Mouse (Mus musculus) stomach, embryonic 14.5 days (tissue): ENCODE measurements at regions not wholly inside any gene's neighbourhood (a gene's known extent, or its start where the extent isn't known, plus 50 kb on each side); places are given as distances from the start of the nearest gene placed in this dataset.

Experiments
- ATAC-seq: fragments of 200-750 bp; cut with Nextera tagmentation; 2 replicates; pipeline ENCODE4 v1.8.0; 2017; ENCODE audit warnings: low read depth, moderate TSS enrichment; ENCODE audit not compliant: insufficient number of reproducible peaks, insufficient read depth, low FRiP score
- H3K27ac ChIP-seq: fragments of 300-500 bp; sonication (generic); 2 replicates; pipeline ENCODE4 v1.5.1; 2014; ENCODE audit warnings: mild to moderate bottlenecking, low read length, moderate library complexity, mixed read lengths
- H3K27me3 ChIP-seq: fragments of 300-500 bp; sonication (generic); 2 replicates; pipeline ENCODE4 v1.6.1; 2014; ENCODE audit warnings: low read length, control low read depth, mixed read lengths; ENCODE audit not compliant: control insufficient read depth, insufficient read depth
- H3K36me3 ChIP-seq: fragments of 300-500 bp; sonication (generic); 2 replicates; pipeline ENCODE4 v1.6.1; 2014; ENCODE audit warnings: mild to moderate bottlenecking, control low read depth, low read length, moderate library complexity, mixed read lengths; ENCODE audit not compliant: control insufficient read depth, insufficient read depth
- H3K4me1 ChIP-seq: fragments of 300-500 bp; sonication (generic); 2 replicates; pipeline ENCODE4 v1.6.1; 2014; ENCODE audit warnings: low read length, control low read depth, mixed read lengths; ENCODE audit not compliant: control insufficient read depth, insufficient read depth
- H3K4me2 ChIP-seq: fragments of 300-500 bp; sonication (generic); replicated peaks from 2 replicates; pipeline ENCODE4 v1.6.1; 2014; ENCODE audit warnings: low read depth, low read length, control low read depth
- H3K4me3 ChIP-seq: fragments of 300-500 bp; sonication (generic); 2 replicates; pipeline ENCODE4 v1.5.1; 2014; ENCODE audit warnings: low read depth, low read length, control low read depth
- H3K9ac ChIP-seq: fragments of 300-500 bp; sonication (generic); replicated peaks from 2 replicates; pipeline ENCODE4 v1.6.1; 2014; ENCODE audit warnings: low read depth, mild to moderate bottlenecking, control low read depth, low read length, moderate library complexity, mixed read lengths
- H3K9me3 ChIP-seq: fragments of 300-500 bp; sonication (generic); 2 replicates; pipeline ENCODE4 v1.6.1; 2016; ENCODE audit warnings: low read depth, low read length, control low read depth; ENCODE audit not compliant: control insufficient read depth
- WGBS: fragments of 180-500 bp; shearing (Covaris S2); extraction: QIAGEN DNeasy Blood & Tissue Kit; methylation state at CpG from one replicate; pipeline ENCODE4 v1.1.7; 2014; 5-methylcytosine and 5-hydroxymethylcytosine counted together

DNA sequence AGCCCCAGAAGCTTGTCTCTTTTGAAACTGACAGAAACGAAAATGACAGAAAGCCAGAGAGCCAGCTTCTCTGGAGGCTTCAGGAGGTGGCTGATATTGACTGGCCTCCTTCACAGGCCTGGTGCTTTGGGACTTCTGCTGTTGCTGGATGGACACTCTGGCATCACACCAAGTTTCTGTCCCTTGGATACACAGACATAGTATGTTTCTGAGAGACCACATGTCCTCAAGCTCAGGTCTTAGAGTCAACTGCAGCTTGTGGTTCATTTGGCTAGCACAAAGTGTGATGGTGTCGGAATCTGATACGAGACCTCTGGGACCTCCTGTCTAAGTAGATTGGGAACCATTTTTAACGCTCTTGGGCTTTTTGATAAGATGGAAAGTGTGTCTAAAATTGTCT lies 502.0 kb downstream of the Sqor start:
- Histone ChIP-seq H3K4me2 (no peak overlapping the region), H3K9me3 (no peaks in the 10 kb centered on the region), H3K9ac (no peak overlapping the region), H3K4me3 (no peak overlapping the region), H3K4me1 (no peaks in the 10 kb centered on the region), H3K36me3 (no peaks in the 10 kb centered on the region), H3K27me3 (no peaks in the 10 kb centered on the region), H3K27ac (no peak overlapping the region)
- 83% methylated on average over 4 of the region's 4 CpGs for WGBS
- no peak for ATAC-seq

DNA sequence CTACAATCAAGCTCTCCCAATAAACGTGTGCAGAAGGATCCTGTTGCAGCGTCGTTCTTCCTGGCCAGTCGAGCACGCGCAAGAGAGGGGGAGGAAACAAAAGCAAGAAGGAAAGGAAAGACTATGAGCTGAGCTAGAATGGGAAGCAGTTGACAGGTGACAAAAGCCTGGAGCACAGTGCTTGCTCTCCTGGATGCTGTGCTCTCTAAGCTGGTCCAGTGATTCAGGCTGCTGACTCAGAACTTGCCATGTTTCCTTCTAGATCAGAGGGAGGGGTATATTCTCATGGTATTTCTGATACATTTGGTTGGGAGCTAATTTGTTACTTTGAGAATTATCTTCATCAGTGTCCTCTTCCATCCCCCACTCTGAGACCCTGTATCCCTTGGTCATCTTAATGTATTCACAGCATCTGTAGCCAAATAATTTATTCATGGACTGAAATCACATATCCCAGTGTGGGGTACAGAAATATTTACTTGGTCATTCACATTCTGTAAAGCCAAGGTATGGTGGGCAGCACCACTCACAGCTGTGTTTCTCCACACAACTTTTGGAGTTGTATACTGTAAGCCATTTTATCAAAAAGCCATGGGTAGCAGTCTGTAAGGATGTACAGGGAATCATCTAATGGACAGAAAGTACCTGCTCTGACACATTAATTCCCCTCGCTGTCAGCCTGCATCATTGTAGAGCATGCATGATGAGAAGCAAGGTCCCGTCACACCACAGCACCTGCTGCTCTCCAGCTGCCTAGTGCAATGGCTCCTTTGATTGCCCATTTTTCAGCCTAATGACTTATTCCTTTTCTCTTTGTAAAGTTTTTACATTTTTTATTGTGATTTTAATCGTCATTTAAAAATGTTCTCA lies 510.1 kb downstream of the Sqor start:
- H3K4me3 ChIP-seq, result no peak overlapping the region
- no peak; the same call in 1 of the 2 replicates for ATAC-seq
- WGBS, result 73% methylated on average over 9 of the region's 9 CpGs
- no peaks in the 10 kb centered on the region for H3K4me1 ChIP-seq
- no peaks in the 10 kb centered on the region for H3K9me3 ChIP-seq
- no peak overlapping the region for H3K4me2 ChIP-seq
- H3K36me3 ChIP-seq, result no peaks in the 10 kb centered on the region
- no peak overlapping the region for H3K9ac ChIP-seq
- H3K27ac ChIP-seq, result no peak overlapping the region
- H3K27me3 ChIP-seq, result no peaks in the 10 kb centered on the region

DNA sequence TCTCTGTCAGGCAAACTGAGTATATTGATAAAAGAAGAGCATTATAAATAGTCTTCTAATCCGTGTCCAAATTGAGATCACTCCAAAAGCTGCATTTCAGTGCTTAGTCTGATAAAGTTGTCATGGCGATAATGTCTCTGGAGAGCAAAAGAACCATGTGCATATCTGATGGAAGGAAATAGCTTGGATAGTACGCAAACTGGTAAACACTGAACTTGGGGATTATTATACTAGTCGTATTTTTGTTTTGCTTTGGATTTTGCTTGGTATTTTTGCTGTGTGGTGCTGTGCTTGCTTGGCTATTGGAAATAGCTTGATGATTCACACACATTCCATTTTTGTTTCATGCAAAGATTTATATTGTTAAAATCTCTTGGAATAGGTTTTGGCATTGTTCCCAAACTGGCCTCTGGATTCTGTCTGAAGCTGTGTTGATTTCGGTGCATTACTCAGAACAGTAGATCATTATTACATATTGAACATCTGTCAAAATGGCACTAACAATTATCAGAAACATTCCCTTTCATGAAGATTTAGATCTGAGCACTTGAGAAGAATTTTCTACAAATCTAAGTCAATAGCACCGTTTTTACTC lies 510.8 kb downstream of the Sqor start:
- peak; percentile 42; the same call in 1 of the 2 replicates for ATAC-seq
- Histone ChIP-seq H3K9ac (no peak overlapping the region), H3K27ac (no peak overlapping the region), H3K36me3 (no peaks in the 10 kb centered on the region), H3K4me2 (no peak overlapping the region), H3K4me3 (no peak overlapping the region), H3K27me3 (no peaks in the 10 kb centered on the region), H3K4me1 (no peaks in the 10 kb centered on the region), H3K9me3 (no peaks in the 10 kb centered on the region)
- 37% methylated on average over 6 of the region's 6 CpGs for whole genome bisulfite sequencing

DNA sequence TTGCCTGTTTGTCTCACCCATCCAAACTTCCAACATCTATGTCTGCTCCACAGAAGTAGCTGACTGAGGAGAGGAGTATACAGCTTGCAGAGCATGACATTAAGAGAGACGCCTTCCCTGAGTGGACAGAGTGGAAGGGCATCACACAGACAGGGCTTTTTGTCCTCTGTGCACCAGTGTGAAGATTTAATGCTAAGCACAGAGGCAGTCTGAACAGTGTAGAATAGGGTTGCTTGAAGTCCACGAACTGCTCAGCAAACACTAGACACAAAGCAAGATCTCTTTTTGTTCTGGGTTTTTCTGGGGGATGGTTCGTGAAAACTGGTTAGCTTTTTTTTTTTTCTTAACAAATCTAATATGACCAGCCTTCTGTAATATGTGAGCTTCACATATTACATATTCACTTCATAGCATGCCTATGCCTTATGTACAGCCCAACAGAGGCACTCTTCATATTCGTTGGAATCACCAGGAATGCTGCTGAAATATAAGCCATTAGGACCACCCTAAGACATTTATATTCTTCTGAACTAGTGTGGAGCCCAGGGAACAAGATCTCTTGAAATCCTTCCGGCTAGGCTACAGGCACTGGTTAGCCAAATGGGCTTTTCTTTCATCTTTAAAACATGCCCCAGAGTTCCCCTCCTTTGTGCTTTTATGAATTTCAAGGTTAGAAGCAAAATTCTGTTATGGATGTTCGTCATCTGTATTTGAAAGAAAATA lies 546.7 kb downstream of the Sqor start:
- 67% methylated on average over 6 of the region's 6 CpGs for WGBS
- Histone ChIP-seq H3K4me3 (no peak overlapping the region), H3K27ac (no peak overlapping the region)

DNA sequence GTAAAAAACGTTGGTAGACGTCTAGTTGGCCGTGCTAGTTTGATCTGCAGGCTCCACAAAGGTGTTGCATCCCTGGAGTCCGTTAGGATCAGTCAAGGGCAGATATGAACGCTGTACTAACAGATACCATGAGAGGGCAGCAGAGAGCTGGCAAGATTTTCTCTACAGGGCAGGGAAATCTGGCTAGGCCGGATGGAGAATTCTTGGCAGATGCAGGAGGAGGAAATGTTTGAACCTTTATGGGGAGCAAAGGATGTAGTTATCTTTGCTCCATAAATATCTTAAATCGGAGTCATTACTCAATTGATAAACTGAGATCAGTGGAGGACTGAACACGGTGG lies 547.2 kb downstream of the Sqor start:
- no peak overlapping the region for H3K4me2 ChIP-seq
- no peaks in the 10 kb centered on the region for H3K36me3 ChIP-seq
- H3K4me1 ChIP-seq, result no peaks in the 10 kb centered on the region
- H3K9ac ChIP-seq, result no peak overlapping the region
- H3K27me3 ChIP-seq, result no peaks in the 10 kb centered on the region
- peak; percentile 69; the same call in 1 of the 2 replicates for ATAC-seq
- H3K27ac ChIP-seq, result no peak overlapping the region
- 12% methylated on average over 8 of the region's 8 CpGs for WGBS
- no peak overlapping the region for H3K4me3 ChIP-seq
- H3K9me3 ChIP-seq, result no peaks in the 10 kb centered on the region

More for the DNA sequence above, 546.7 kb downstream of the Sqor start:
- Histone ChIP-seq H3K9ac (no peak overlapping the region), H3K4me1 (no peaks in the 10 kb centered on the region), H3K36me3 (no peaks in the 10 kb centered on the region), H3K9me3 (no peaks in the 10 kb centered on the region), H3K27me3 (no peaks in the 10 kb centered on the region), H3K4me2 (no peak overlapping the region)
- no peak for ATAC-seq

DNA sequence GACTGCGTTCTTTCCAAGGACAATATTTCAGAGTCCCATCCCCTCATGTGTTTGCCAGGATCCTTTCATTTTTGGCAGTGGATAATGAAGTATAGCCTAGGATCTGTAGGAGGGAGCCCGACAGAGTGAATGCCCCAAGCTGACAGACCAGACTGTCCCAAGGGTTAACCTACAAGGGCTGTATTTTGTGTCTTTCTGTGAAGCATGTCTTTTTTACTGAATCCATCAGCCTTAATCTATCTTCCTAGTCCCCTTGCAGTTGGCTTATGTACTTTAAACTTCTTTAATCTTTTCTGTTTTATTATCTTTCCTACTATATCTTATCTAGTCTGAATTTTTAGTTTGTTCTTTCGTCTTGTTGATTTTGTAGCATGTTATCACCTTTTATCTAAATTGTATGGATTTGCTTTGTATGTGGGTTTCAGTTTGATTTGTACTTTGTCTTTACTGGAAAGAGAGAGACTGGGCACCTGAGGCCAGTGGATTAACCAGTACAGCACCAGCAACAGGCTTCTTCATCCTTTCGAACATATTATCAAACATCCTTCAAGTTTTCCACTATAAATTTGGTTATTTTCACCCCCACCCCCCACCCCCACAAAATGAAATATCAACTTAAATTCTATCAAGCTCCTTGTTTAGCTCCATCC lies 555.5 kb downstream of the Sqor start:
- no peak for ATAC-seq
- Histone ChIP-seq H3K36me3 (no peaks in the 10 kb centered on the region), H3K4me1 (no peaks in the 10 kb centered on the region), H3K27me3 (no peaks in the 10 kb centered on the region), H3K27ac (no peak overlapping the region), H3K4me3 (no peak overlapping the region), H3K4me2 (no peak overlapping the region), H3K9ac (no peak overlapping the region), H3K9me3 (no peaks in the 10 kb centered on the region)
- 62% methylated on average over 4 of the region's 4 CpGs for WGBS

DNA sequence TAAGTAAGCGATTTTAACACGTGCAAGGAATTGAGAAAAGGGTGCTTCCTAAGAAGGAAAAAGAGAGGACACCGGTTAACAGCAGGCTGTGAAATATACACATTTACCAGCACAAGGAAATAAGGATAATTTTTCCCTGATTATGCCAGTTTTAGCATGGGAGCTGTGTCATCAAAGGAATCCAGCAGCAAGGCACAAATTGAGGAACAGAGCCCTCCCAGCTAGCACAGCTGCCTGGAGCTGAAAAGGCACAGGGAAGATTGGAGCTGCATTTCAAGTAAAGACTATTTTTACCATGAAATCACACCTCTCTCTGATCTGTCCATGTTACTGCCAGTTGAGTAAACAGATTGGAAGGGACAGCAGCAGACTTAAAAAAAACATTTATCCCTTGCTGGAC lies 558.7 kb downstream of the Sqor start:
- H3K9me3 ChIP-seq, result no peaks in the 10 kb centered on the region
- ATAC-seq, result no peak
- no peaks in the 10 kb centered on the region for H3K4me1 ChIP-seq
- H3K9ac ChIP-seq, result no peak overlapping the region
- H3K27ac ChIP-seq, result no peak overlapping the region
- 75% methylated on average over 3 of the region's 3 CpGs for WGBS
- H3K36me3 ChIP-seq, result no peaks in the 10 kb centered on the region
- H3K4me2 ChIP-seq, result no peak overlapping the region
- H3K27me3 ChIP-seq, result no peaks in the 10 kb centered on the region
- H3K4me3 ChIP-seq, result no peak overlapping the region

DNA sequence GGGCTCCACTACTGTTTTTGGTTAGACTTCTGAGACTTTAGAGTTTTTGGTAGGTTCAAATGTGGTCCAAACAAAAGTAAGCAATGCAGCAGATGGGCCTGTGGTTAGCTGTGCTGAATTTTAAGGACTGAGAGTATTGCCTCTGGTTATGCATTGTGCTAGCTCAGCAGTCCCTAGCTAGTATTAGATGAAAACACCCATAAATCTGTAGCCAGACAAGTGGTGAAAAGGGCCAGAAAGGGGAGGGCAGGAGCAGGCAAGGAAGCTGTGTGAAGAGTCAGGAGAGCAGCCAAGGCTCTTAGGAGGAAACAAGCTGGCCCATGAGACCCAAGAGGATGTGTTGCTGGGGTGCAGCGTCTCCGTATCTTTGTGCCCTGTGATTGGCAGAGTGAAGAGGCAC lies 559.9 kb downstream of the Sqor start:
- Histone ChIP-seq H3K27ac (no peak overlapping the region), H3K27me3 (no peaks in the 10 kb centered on the region), H3K4me1 (no peaks in the 10 kb centered on the region), H3K9ac (no peak overlapping the region), H3K9me3 (no peaks in the 10 kb centered on the region), H3K4me2 (no peak overlapping the region), H3K4me3 (no peak overlapping the region), H3K36me3 (no peaks in the 10 kb centered on the region)
- ATAC-seq, result no peak
- WGBS, result 51% methylated on average over 2 of the region's 2 CpGs
